Mouse (Mus musculus) megakaryocyte progenitor cell, adult 5-6 weeks (primary cell): ENCODE data around the gene Pllp. TPM values are rescaled to one million over a fixed set of nuclear protein-coding genes. Genes with fewer than 3 reads are reported as not detected.

Experiments
- ATAC-seq: replicated peaks from 2 replicates; pipeline ENCODE4 v1.8.0; 2016; ENCODE audit warnings: mild to moderate bottlenecking, moderate TSS enrichment, inconsistent platforms; ENCODE audit not compliant: poor library complexity
- total RNA-seq, 2 experiments: library from RNA; stranded (forward) in 1 of 2; stranded (reverse) in 1 of 2; fragments of 157-497, 149-512 nt in 1 of 2; fragments of 200-1000 nt in 1 of 2; gene quantifications; 2 replicates each; pipeline versions ENCODE4 v1.2.3 to v1.2.4; 2015 to 2017

Pllp gene
- total RNA-seq, 2 experiments from 2014 or later, result not detected

- 0 out of 2 replicates have a peak, but pooled peaks have one; percentile 50 for ATAC-seq
Observed at GRCm38 (mm10) chr8:94658031-94658430, 38.0 kb downstream of the Pllp start.

GRCm38 (mm10) chr8:94654994-94655393, 41.1 kb downstream of the Pllp start:
- ATAC-seq, result peak; percentile 83

- no peak for ATAC-seq
Observed at GRCm38 (mm10) chr8:94652951-94653350, 43.1 kb downstream of the Pllp start.

GRCm38 (mm10) chr8:94649496-94649895, 46.6 kb downstream of the Pllp start:
- no peak for ATAC-seq

- no peak for ATAC-seq
Observed at GRCm38 (mm10) chr8:94646165-94646564, 49.9 kb downstream of the Pllp start.

GRCm38 (mm10) chr8:94645202-94645601, 50.9 kb downstream of the Pllp start:
- no peak for ATAC-seq

- ATAC-seq, result no peak
Observed at GRCm38 (mm10) chr8:94641938-94642337, 54.1 kb downstream of the Pllp start.

GRCm38 (mm10) chr8:94641183-94641582, 54.9 kb downstream of the Pllp start:
- ATAC-seq, result peak; percentile 50

GRCm38 (mm10) chr8:94634211-94634610, 61.9 kb downstream of the Pllp start:
- peak; percentile 98 for ATAC-seq

GRCm38 (mm10) chr8:94633564-94634194, 62.4 kb downstream of the Pllp start:
- ATAC-seq, result peak; percentile 72

Other genes with a start within 250 kb of the Pllp start
- 98.4 and 104 TPM in 2 replicates for gene Cpne2, start 163.3 kb downstream of the Pllp start, total RNA-seq (2015)
- 54.1 and 64.9 TPM in 2 replicates for gene Cpne2, start 163.3 kb downstream of the Pllp start, total RNA-seq (2017)
- gene Rspry1, start 94.3 kb downstream of the Pllp start, total RNA-seq (2015), result 39.4 and 41.1 TPM in 2 replicates
- gene Rspry1, start 94.3 kb downstream of the Pllp start, total RNA-seq (2017), result 31.6 and 35.4 TPM in 2 replicates
- gene Fam192a, start 94.3 kb downstream of the Pllp start, total RNA-seq (2015), result 35.3 and 40.4 TPM in 2 replicates
- gene Fam192a, start 94.3 kb downstream of the Pllp start, total RNA-seq (2017), result 102 and 135 TPM in 2 replicates
- 21.1 and 26.4 TPM in 2 replicates for gene Arl2bp, start 29.7 kb downstream of the Pllp start, total RNA-seq (2015)
- gene Arl2bp, start 29.7 kb downstream of the Pllp start, total RNA-seq (2017), result 73.3 and 75.1 TPM in 2 replicates
- gene Ccl22, start 49.3 kb upstream of the Pllp start, total RNA-seq (2015), result not detected in 2 replicates
- gene Ccl22, start 49.3 kb upstream of the Pllp start, total RNA-seq (2017), result not detected in 2 replicates
- 0.57 TPM in 1 of 2 replicates, not detected in the other for gene Cx3cl1, start 75.7 kb upstream of the Pllp start, total RNA-seq (2015)
- not detected in 2 replicates for gene Cx3cl1, start 75.7 kb upstream of the Pllp start, total RNA-seq (2017)
- gene Ccl17, start 114.2 kb upstream of the Pllp start, total RNA-seq (2015), result 0.34 and 1.5 TPM in 2 replicates
- not detected in 2 replicates for gene Ccl17, start 114.2 kb upstream of the Pllp start, total RNA-seq (2017)
- 30.4 and 36.1 TPM in 2 replicates for gene Coq9, start 142.0 kb upstream of the Pllp start, total RNA-seq (2015)
- 54.2 and 57.8 TPM in 2 replicates for gene Coq9, start 142.0 kb upstream of the Pllp start, total RNA-seq (2017)
- 29.3 and 34.5 TPM in 2 replicates for gene Ciapin1, start 142.1 kb upstream of the Pllp start, total RNA-seq (2015)
- gene Ciapin1, start 142.1 kb upstream of the Pllp start, total RNA-seq (2017), result 49.1 and 58.0 TPM in 2 replicates
- gene Polr2c, start 161.2 kb upstream of the Pllp start, total RNA-seq (2015), result 64.3 and 66.4 TPM in 2 replicates
- gene Polr2c, start 161.2 kb upstream of the Pllp start, total RNA-seq (2017), result 55.2 and 65.0 TPM in 2 replicates
- gene Dok4, start 180.1 kb upstream of the Pllp start, total RNA-seq (2015), result 0.49 TPM in 1 of 2 replicates, not detected in the other
- gene Dok4, start 180.1 kb upstream of the Pllp start, total RNA-seq (2017), result 0.14 and 0.37 TPM in 2 replicates
- 0.25 and 0.32 TPM in 2 replicates for gene Ccdc102a, start 221.8 kb upstream of the Pllp start, total RNA-seq (2015)
- gene Ccdc102a, start 221.8 kb upstream of the Pllp start, total RNA-seq (2017), result 1.2 and 1.3 TPM in 2 replicates
- 0.17 TPM in 1 of 2 replicates, not detected in the other for gene Adgrg5, start 227.4 kb upstream of the Pllp start, total RNA-seq (2015)
- gene Adgrg5, start 227.4 kb upstream of the Pllp start, total RNA-seq (2017), result not detected in 2 replicates